Mouse (Mus musculus) A20 (cell line): ENCODE measurements around the gene Donson.
A peak's percentile ranks its signal among the peaks of the same experiment; 100 is the strongest.

Experiments
- DNase-seq: peaks from one replicate; pipeline ENCODE4 v3.0.0-alpha.2; 2011; ENCODE audit warnings: low read depth, low spot score

The Donson gene

DNA sequence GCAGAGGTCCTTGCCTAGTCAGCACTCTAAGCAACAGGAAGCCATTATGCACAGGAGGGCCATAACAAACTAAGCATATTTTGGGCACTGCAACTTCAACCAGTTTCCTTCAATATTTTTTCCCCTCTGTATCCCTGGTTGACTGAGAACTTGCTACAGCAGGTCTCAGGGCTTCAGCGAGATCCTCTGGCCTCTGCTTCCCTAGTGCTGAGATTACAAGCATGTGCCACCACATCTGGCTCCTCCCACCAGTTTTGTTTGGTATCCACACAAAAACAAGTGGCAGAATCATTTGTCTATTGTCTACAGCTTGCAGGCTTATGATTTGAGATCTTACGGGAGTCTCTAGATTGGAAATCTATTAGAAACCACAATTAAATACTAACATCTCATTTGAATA, 43.7 kb downstream of the Donson start:
- peak; percentile 31 for DNase-seq

DNA sequence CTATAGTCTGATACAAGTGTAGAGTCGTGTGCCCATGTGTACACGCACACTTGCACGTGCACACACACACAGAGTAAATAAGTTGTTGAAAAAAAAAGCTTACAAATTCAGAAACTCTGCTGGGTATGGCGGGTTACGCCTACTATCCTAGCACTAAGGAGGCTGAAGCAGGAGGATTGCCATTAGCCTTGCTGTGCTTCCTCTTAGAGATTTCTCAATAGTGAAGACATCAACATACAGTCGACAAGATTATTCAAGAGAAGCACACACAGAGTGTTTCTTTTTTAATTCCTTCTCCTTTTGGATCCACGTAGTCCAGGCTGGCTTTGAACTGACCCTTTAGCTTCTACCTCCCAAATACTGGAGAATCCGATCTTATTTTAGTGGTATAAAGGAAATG, 48.4 kb downstream of the Donson start:
- DNase-seq: no peak

DNA sequence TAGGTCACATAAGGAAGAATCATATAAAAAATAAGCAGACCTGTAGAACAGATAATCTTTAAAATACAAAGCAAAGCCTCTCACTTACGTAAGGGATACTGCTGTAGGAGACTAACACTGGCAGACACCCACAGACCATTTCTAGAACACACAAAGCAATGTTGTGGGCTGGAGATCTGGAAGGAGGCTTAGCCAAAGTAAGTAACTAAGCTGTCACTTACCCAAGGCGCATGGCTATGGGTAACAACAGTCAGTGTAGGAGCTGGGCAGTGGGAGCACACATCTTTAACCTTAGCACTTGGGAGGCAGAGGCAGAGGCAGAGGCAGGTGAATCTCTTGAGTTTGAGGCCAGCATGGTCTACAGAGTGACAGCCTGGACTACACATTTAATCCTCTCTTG, 48.9 kb downstream of the Donson start:
- DNase-seq: no peak

DNA sequence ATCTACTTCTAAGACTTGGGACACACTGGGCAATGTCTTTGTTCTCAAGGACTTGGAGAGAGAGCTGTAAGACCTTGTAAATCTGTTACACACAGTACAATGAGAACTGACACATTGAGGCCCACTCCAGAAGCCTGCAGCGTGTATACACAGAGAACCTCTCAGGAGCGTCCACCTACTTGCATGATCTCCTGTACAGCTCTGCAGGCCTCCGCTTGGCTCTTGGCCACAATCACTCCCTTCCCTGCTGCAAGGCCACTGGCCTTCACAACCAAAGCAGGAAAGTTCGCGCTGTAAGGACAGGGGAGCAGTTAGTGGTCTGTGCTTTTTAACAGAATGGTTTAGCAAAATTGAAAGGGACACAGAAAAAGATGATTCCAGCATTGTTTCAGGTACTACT, 49.4 kb downstream of the Donson start:
- no peak for DNase-seq

DNA sequence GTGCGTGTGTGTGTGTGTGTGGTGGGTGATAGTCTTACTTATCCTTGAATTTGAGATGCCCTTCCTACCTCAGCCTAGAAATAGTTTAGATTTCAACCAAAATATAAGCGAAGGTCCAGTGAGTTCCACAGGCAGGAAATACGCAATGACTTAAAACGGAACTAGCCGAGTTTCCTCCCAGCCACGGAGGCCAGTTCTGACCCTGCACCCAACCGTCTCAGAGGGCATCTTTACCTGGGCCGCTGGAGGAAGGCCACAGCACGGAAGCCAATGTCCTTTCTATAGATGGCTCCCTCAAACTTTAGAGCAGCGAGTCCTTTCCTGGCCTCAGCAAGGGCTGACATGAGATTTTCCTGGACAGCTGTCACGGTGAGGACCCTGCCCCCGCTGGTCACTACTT, 54.9 kb downstream of the Donson start:
- DNase-seq: no peak

DNA sequence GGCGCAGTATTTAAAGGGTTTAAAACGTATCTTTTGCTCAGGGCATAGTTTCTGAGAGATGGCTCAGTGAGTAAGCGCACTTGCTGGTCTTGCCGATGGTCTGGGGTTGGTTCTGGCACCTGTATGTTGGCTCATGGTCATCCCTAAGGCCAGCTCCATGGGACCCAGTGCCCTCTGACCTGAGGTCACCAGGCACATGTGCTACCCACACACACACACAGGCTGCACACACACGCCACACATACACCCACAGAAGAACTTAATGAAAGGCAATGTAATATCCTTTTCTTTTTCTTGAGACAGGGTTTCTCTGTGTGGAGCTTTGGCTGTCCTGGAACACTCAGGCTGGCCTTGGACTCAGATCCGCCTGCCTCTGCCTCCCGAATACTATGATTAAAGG, 55.6 kb downstream of the Donson start:
- no peak for DNase-seq

DNA sequence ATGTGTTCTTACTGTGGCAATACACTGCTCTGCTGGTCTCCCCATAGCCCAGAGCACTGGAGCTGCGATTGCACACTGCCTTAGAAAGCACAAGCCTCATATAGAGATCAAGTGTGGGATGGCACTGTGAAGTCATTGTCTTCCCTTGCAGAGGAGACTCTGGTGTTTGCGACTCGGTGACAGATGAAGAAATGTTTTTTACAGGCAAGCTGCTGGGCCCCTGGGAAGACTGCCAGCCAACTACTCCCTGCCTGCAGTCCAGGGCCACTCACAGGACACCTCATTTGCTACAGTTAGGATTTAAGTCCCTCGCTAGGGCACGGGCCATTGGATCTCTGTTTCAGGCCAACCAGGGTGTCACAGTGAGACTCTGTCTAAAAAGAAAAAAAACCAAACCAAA, 56.1 kb downstream of the Donson start:
- no peak for DNase-seq

DNA sequence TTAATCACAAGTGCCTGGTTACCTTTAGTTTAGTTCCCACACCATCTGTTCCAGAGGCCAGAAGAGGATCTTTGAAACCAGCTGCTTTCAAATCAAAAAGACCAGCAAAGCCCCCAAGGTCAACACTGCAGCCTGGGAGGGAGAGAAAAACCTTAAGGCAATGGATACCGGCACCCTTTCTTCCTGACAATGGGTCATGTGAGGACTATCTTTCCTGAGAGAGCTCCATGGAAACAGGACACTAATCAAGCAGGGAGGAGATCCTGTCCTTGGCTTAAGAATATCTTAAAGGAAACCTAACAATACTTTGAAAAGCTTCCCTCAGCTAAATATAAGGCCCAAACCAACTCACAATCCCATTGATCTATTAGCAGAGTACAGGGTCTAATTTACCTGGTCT, 58.0 kb downstream of the Donson start:
- DNase-seq: no peak

DNA sequence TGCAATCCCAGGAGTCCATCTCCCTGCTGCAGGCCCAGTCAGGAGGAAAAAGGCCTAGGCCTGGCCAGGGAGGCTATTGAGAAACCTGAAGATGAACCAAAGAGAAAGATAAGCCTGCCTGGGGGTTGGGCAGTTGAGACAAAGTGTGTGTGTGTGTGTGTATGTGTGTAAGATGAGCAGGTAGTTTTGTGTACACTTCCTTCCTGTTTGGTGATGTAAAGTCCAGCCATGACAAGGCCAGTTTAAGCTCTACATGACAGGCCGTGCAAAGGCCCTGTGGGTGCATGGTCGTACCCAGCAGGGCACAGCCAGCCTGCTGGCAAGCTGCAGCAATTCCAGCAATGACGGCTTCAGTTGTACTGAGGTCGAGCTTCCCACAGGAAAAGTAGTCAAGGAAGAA, 58.8 kb downstream of the Donson start:
- no peak for DNase-seq

DNA sequence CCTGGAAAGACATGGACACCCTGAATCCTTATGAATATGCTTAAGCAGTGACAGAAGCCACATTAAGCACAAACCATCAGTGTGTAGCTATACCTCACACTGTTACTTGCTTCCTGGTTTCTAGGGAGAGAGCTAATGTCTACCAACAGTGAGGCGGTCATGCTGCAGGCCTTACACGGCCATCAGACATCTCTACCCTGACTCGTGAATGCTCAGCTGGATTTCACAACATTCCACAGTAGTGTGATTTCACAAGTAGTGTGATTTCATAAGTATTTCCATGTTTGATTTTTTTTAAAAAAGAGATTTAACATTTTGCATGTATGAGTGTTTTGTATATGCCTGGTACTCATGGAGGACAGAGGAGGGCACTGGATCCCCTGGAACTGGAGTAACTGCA, 59.9 kb downstream of the Donson start:
- DNase-seq: no peak

DNA sequence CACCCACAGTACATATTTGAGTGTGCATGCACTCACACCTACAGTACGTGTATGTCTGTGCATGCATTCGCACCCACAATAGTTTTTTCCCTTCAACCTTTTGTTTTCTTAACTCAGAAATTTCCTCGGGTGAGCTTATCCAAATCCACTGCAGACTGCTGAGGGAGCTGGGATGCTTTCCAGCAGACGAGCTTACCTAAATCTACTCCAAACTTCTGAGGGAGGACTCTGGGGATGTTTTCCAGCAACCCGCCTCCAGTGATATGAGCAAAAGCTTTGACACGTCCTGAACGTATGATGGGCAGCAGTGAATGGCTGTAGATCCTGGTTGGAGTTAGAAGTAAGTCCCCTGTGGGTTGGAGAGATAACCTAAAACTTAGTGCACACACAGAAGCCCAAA, 60.7 kb downstream of the Donson start:
- DNase-seq: no peak
